Mouse (Mus musculus): ENCODE measurements around the gene Myo10. TPM values are rescaled to one million over a fixed set of nuclear protein-coding genes. Genes with fewer than 3 reads are reported as not detected.

The Myo10 gene
- 7.1 and 7.3 TPM in 2 replicates for polyA plus RNA-seq (2016; fragmentation: Nextera tagmentation; extraction: Ambion mirVana)

GRCm38 (mm10) chr15:25622200-25622866, at the start of gene Myo10:
Gene Myo10, plus strand, starts transcription at chr15:25622525.
- WGBS (ENCODE audit: insufficient replicate concordance) = under 1% methylated on average over 52 of the region's 53 CpGs
- peak; percentile 92 for ATAC-seq

DNA sequence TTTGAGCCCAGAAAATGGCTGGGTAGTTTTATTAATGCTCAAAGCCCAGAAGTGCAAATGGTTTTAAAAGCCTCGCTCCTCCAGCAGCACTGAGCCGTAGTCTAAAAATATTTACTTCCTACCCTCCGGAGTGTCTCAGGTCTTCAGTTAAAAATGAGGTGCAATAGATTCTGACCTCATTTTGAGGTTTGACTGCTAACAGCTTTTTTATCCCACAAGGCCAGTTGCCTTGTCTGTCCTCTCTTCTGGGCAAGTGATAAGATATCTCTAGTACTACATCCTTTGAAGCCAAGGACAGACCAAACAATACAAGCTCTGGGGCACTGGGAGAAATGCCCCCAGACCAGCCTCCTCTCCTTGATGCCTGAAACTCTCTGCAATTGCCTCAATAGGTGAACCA, 49.2 kb upstream of the Myo10 start:
- no peak for ATAC-seq

More at GRCm38 (mm10) chr15:25622200-25622866, at the start of gene Myo10:
- Histone ChIP-seq H3K4me2 (peak within 1 kb of the TSS; percentile 93), H3K36me3 (no peaks in the 10 kb centered on the region), H3K9ac (peak within 1 kb of the TSS; percentile 74), H3K27me3 (replicated peaks) (peaks cover 26% of the 10 kb centered on the region), H3K9me3 (replicated peaks) (no peaks in the 10 kb centered on the region), H3K4me1 (peaks cover 35% of the 10 kb centered on the region), H3K4me3 (peak within 1 kb of the TSS; percentile 67), H3K27ac (peak within 1 kb of the TSS; percentile 71)

GRCm38 (mm10) chr15:25573876-25574601, 48.3 kb upstream of the Myo10 start:
- 74% methylated on average over 7 of the region's 7 CpGs for WGBS (ENCODE audit: insufficient replicate concordance)
- Histone ChIP-seq H3K27me3 (replicated peaks) (no peaks in the 10 kb centered on the region), H3K4me2 (no peak overlapping the region), H3K4me3 (no peak overlapping the region), H3K36me3 (no peaks in the 10 kb centered on the region), H3K9me3 (replicated peaks) (no peaks in the 10 kb centered on the region), H3K4me1 (peaks cover 18% of the 10 kb centered on the region), H3K9ac (no peak overlapping the region), H3K27ac (no peak overlapping the region)
- ATAC-seq = no peak

More for the DNA sequence above, 49.2 kb upstream of the Myo10 start:
- Histone ChIP-seq H3K9ac (no peak overlapping the region), H3K4me2 (no peak overlapping the region), H3K27ac (no peak overlapping the region), H3K4me3 (no peak overlapping the region), H3K36me3 (no peaks in the 10 kb centered on the region), H3K4me1 (peaks cover 18% of the 10 kb centered on the region), H3K9me3 (replicated peaks) (no peaks in the 10 kb centered on the region), H3K27me3 (replicated peaks) (no peaks in the 10 kb centered on the region)
- 9% methylated on average over 3 of the region's 3 CpGs for WGBS (ENCODE audit: insufficient replicate concordance)

- Histone ChIP-seq H3K9ac (no peak overlapping the region), H3K27ac (no peak overlapping the region), H3K36me3 (no peaks in the 10 kb centered on the region), H3K9me3 (replicated peaks) (no peaks in the 10 kb centered on the region), H3K27me3 (replicated peaks) (no peaks in the 10 kb centered on the region), H3K4me1 (peaks cover 10% of the 10 kb centered on the region), H3K4me3 (no peak overlapping the region), H3K4me2 (no peak overlapping the region)
- whole genome bisulfite sequencing (ENCODE audit: insufficient replicate concordance) = 76% methylated on average over 8 of the region's 8 CpGs
- ATAC-seq = no peak
These were observed 44.8 kb upstream of the Myo10 start for GRCm38 (mm10) chr15:25577327-25578051.

DNA sequence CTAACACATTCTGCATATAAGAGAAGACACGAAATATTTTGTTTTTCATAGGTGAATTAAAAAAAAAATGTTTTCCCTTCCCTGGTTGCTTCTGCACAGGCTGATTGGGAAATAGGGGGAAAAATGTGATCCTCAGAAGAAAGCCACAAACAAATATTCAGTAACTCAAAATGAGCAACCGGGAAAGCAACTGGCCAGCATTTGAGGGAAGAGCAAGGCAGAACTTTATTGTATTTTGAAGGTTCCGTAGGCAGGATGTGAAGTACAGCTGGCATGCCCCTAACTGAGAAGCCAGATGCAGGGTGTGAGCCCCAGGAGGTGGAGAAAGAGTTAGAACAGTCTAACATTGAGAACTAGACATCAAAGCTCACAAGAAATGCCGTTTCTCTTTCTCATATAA, 44.0 kb upstream of the Myo10 start:
- no peaks in the 10 kb centered on the region for H3K9me3 ChIP-seq (replicated peaks)
- peaks cover 3% of the 10 kb centered on the region for H3K4me1 ChIP-seq
- no peak overlapping the region for H3K27ac ChIP-seq
- H3K4me2 ChIP-seq = no peak overlapping the region
- no peaks in the 10 kb centered on the region for H3K36me3 ChIP-seq
- WGBS (ENCODE audit: insufficient replicate concordance) = 67% methylated on average over 4 of the region's 4 CpGs
- no peak overlapping the region for H3K4me3 ChIP-seq
- no peak overlapping the region for H3K9ac ChIP-seq
- no peak for ATAC-seq
- no peaks in the 10 kb centered on the region for H3K27me3 ChIP-seq (replicated peaks)

DNA sequence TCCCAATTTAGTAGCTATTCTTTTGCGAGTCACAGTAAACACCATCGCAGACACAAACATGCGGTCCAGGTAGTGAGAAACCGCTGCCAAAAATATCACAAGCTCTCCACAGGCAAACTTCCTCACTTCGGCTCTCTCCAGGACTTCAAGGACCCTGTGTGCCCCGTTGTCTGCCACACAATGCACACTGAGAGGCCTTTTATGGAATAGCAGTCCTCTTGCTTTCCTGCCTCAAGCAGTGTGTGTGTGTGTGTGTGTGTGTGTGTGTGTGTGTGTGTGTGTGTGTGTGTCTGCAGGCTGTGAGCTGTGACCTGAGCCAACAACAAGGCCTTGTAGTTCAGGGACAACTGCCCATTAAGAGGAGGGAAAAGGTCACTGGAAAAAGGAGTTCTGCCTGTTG, 41.6 kb upstream of the Myo10 start:
- Histone ChIP-seq H3K4me1 (no peaks in the 10 kb centered on the region), H3K4me3 (no peak overlapping the region), H3K27ac (no peak overlapping the region), H3K9me3 (replicated peaks) (no peaks in the 10 kb centered on the region), H3K9ac (no peak overlapping the region), H3K36me3 (no peaks in the 10 kb centered on the region), H3K27me3 (replicated peaks) (no peaks in the 10 kb centered on the region), H3K4me2 (no peak overlapping the region)
- ATAC-seq = no peak
- 34% methylated on average over 6 of the region's 6 CpGs for WGBS (ENCODE audit: insufficient replicate concordance)

DNA sequence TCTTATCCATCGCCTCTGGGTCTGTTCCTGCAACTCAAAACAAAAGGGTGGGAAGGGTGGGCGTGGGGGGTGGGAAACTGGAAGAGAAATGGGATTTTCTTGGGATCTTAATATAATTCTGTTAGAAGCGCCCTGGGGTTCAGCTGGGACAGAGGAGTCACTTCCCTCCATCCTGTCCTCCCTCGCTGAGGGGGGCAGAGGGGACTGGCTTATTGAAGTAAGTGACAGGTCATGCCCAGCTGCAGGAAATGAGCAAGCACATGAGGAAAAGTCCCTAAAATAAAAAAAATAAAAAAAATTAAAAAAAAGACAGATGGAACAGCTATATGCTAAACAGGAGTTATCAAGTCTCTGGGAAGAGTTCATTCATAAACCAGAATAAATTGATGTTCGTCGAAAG, 40.3 kb upstream of the Myo10 start:
- Histone ChIP-seq H3K27ac (no peak overlapping the region), H3K9me3 (replicated peaks) (no peaks in the 10 kb centered on the region), H3K4me2 (no peak overlapping the region), H3K4me1 (no peaks in the 10 kb centered on the region), H3K36me3 (no peaks in the 10 kb centered on the region), H3K4me3 (no peak overlapping the region), H3K27me3 (replicated peaks) (no peaks in the 10 kb centered on the region), H3K9ac (no peak overlapping the region)
- ATAC-seq = no peak
- 55% methylated on average over 6 of the region's 6 CpGs for WGBS (ENCODE audit: insufficient replicate concordance)

- 76% methylated on average over 8 of the region's 8 CpGs for WGBS (ENCODE audit: insufficient replicate concordance)
These were observed 39.0 kb upstream of the Myo10 start for GRCm38 (mm10) chr15:25583361-25583760.

DNA sequence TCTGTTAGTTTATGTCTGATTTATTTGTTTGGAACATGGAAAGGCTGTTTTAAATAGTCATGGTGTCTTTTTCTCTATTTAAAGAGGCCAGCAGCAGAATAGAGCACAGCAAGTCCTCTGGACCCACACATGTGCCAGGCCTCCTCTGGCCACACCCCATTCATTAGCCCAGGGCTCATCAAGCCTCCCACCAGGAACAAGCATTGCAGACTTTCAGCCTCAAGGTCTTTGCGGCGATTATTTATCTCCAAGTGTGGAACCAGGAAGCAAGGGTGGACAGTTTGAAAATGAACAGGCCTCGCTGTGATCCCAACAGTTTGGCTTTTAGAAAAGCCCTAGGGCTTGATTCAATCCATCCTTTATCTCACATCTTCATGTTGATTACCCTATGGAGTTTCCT, 35.5 kb upstream of the Myo10 start:
- Histone ChIP-seq H3K4me2 (no peak overlapping the region), H3K4me3 (no peak overlapping the region), H3K9ac (no peak overlapping the region), H3K27me3 (replicated peaks) (no peaks in the 10 kb centered on the region), H3K9me3 (replicated peaks) (no peaks in the 10 kb centered on the region), H3K4me1 (peaks cover 1% of the 10 kb centered on the region; the same call in 1 of the 2 replicates), H3K36me3 (no peaks in the 10 kb centered on the region), H3K27ac (no peak overlapping the region)
- 56% methylated on average over 3 of the region's 3 CpGs for WGBS (ENCODE audit: insufficient replicate concordance)
- no peak for ATAC-seq

More at GRCm38 (mm10) chr15:25583361-25583760, 39.0 kb upstream of the Myo10 start:
- H3K4me2 ChIP-seq = no peak overlapping the region
- H3K9me3 ChIP-seq (replicated peaks) = no peaks in the 10 kb centered on the region
- no peaks in the 10 kb centered on the region for H3K27me3 ChIP-seq (replicated peaks)
- ATAC-seq = no peak
- no peaks in the 10 kb centered on the region for H3K36me3 ChIP-seq
- H3K27ac ChIP-seq = no peak overlapping the region
- H3K4me3 ChIP-seq = no peak overlapping the region
- H3K9ac ChIP-seq = no peak overlapping the region
- no peaks in the 10 kb centered on the region for H3K4me1 ChIP-seq

DNA sequence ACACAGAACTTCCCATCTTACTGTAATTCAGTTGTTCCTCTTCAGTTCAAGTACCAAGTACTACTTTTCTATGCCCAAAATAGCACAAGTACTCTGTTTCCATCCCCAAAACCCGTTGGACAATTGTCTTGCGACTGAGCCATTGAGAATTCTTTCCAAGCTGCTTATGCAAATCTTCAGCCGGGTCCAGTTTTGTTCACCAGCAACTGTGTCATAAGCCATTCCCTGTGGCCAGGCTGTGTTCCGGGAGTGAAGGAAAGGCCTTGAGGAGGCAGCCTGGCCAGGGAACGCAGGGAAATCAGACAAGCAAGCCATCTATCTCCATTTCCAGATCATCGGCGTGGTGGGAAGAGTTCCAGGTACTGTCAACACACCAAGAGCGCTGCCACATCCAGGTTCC, 34.4 kb upstream of the Myo10 start:
- no peak overlapping the region for H3K4me2 ChIP-seq
- H3K36me3 ChIP-seq = no peaks in the 10 kb centered on the region
- peaks cover 5% of the 10 kb centered on the region; the same call in 1 of the 2 replicates for H3K4me1 ChIP-seq
- no peak overlapping the region for H3K27ac ChIP-seq
- no peak for ATAC-seq
- H3K9ac ChIP-seq = no peak overlapping the region
- WGBS (ENCODE audit: insufficient replicate concordance) = 77% methylated on average over 8 of the region's 8 CpGs
- no peaks in the 10 kb centered on the region for H3K9me3 ChIP-seq (replicated peaks)
- no peak overlapping the region for H3K4me3 ChIP-seq
- no peaks in the 10 kb centered on the region for H3K27me3 ChIP-seq (replicated peaks)

DNA sequence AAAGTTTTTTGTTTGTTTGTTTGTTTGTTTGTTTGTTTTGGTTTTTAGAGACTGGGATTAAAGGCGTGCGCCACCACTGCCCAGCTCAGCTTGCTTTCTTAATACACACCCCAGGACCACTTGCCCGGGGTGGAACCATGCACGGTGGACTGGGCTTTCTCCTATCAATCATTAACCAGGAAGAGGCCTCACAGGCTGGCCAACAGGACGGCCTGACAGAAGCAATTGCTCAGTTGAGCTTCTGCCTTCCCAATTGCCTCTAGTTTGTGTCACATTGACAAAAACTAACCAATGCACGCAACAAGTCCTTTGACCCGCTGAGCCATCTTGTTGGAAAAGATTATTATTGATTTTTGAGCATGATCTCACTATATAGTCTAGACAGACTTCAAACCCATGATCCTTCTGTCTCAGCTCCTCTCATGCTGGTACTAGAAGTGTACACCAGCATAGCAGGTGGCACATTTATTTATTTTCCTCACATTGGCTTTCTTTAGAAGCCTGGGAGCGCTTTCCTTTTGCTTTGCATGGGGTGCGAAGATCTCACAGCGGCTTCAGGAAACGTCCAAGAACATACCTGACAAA, 32.9 kb upstream of the Myo10 start:
- no peak overlapping the region for H3K4me2 ChIP-seq
- peak; percentile 80 for ATAC-seq

More for the DNA sequence above, 32.9 kb upstream of the Myo10 start:
- Histone ChIP-seq H3K4me1 (peaks cover 5% of the 10 kb centered on the region; the same call in 1 of the 2 replicates), H3K9me3 (replicated peaks) (no peaks in the 10 kb centered on the region), H3K9ac (no peak overlapping the region), H3K27ac (peak overlapping the region; percentile 26; the same call in 1 of the 2 replicates), H3K27me3 (replicated peaks) (no peaks in the 10 kb centered on the region), H3K4me3 (no peak overlapping the region), H3K36me3 (no peaks in the 10 kb centered on the region)
- WGBS (ENCODE audit: insufficient replicate concordance) = 60% methylated on average over 11 of the region's 11 CpGs
